Mouse (Mus musculus) small intestine, adult 2 months (tissue): ENCODE measurements at regions not wholly inside any gene's neighbourhood (a gene's known extent, or its start where the extent isn't known, plus 50 kb on each side); places are given as distances from the start of the nearest gene placed in this dataset.

ENCODE experiments used
- CTCF ChIP-seq: fragments of 200-500 bp; IDR thresholded peaks from 2 replicates; pipeline ENCODE4 v1.5.1; 2012; ENCODE audit warnings: low read depth, mild to moderate bottlenecking, control low read depth, inconsistent platforms, low read length, moderate library complexity, mixed read lengths; ENCODE audit not compliant: insufficient replicate concordance, insufficient read length; ENCODE audit errors: extremely low read depth
- POLR2A ChIP-seq: fragments of 200-500 bp; IDR thresholded peaks from 2 replicates; pipeline ENCODE4 v1.6.1; 2012; ENCODE audit warnings: low read depth, mild to moderate bottlenecking, control low read depth, inconsistent platforms, low read length, moderate library complexity

DNA sequence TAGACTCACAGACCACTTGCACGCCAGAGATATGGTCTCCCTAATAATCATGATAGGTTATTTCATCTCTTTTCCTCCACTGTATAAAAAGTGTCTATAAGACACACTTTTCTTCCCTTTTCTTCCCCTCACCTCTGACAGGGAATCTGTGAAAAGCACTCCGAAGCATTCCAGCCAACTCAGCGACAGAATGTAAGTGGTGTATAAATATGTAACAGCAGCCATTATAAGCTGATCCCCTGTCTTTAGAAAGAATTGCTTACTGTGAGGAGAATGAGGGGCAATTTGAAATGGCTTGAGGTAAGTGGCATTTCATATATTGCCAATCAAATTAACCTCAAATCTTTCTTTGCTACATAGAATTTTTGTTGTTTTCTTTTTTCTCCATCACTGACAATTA, 93.4 kb downstream of the Slc10a2 start:
- TF ChIP-seq CTCF (no peak), POLR2A (no peak)
